Mouse (Mus musculus) ES-Bruce4 (cell line): ENCODE data around the gene Itgb4. TPM values are rescaled to one million over a fixed set of nuclear protein-coding genes. Genes with fewer than 3 reads are reported as not detected.
A peak's percentile ranks its signal among the peaks of the same experiment; 100 is the strongest.

Experiments
- H3K27ac ChIP-seq: 2 replicates; pipeline ENCODE4 v1.5.1; 2012; ENCODE audit warnings: low read length, inconsistent platforms; ENCODE audit not compliant: insufficient read depth
- H3K27me3 ChIP-seq: 2 replicates; pipeline ENCODE4 v1.6.1; 2012; ENCODE audit warnings: mild to moderate bottlenecking, low read length, inconsistent platforms; ENCODE audit not compliant: control insufficient read depth, poor library complexity, insufficient read depth, severe bottlenecking
- H3K36me3 ChIP-seq: 2 replicates; pipeline ENCODE4 v1.6.1; 2012; ENCODE audit warnings: inconsistent platforms, mild to moderate bottlenecking, low read length, moderate library complexity; ENCODE audit not compliant: control insufficient read depth, poor library complexity, insufficient read depth, severe bottlenecking
- H3K4me1 ChIP-seq: one replicate; pipeline ENCODE4 v1.8.1; 2011; ENCODE audit warnings: low read length; ENCODE audit not compliant: control insufficient read depth, insufficient read depth
- H3K4me3 ChIP-seq: 2 replicates; pipeline ENCODE4 v1.5.1; 2011; ENCODE audit warnings: low read depth, mild to moderate bottlenecking, low read length
- H3K9ac ChIP-seq: 2 replicates; pipeline ENCODE4 v1.6.1; 2012; ENCODE audit warnings: low read depth, mild to moderate bottlenecking, inconsistent platforms; ENCODE audit not compliant: poor library complexity, severe bottlenecking
- H3K9me3 ChIP-seq: replicated peaks from 2 replicates; pipeline ENCODE4 v1.6.1; 2012; ENCODE audit warnings: mild to moderate bottlenecking, low read length, inconsistent platforms; ENCODE audit not compliant: control insufficient read depth, poor library complexity, insufficient read depth, severe bottlenecking
- CTCF ChIP-seq: IDR thresholded peaks from one replicate; pipeline ENCODE4 v1.8.1; 2011; ENCODE audit warnings: low read depth, low read length
- EP300 ChIP-seq: IDR thresholded peaks from 2 replicates; pipeline ENCODE4 v1.6.1; 2011; ENCODE audit warnings: low read depth, low read length; ENCODE audit not compliant: insufficient read depth
- POLR2A ChIP-seq: IDR thresholded peaks from one replicate; pipeline ENCODE4 v1.8.1; 2011; ENCODE audit warnings: low read length; ENCODE audit not compliant: insufficient read depth
- polyA plus RNA-seq: library from polyadenylated mRNA; stranded (reverse); fragments of >200 nt; gene quantifications from 2 replicates; pipeline ENCODE4 v1.2.4, GENCODE M21; 2011; ENCODE audit warnings: low read depth; ENCODE audit not compliant: missing spikeins, insufficient read depth, insufficient read length

Gene Itgb4
- polyA plus RNA-seq, 1 experiment = 9.3 TPM

GRCm38 (mm10) chr11:116037826-116038225 is 63.3 kb downstream of the Itgb4 start:
- Histone ChIP-seq H3K9me3 (peaks cover 16% of the 10 kb centered on the region), H3K27me3 (no peaks in the 10 kb centered on the region), H3K4me3 (no peak overlapping the region), H3K9ac (no peak overlapping the region), H3K36me3 (peaks cover 23% of the 10 kb centered on the region), H3K4me1 (no peaks in the 10 kb centered on the region), H3K27ac (no peak overlapping the region)
- no peak for TF ChIP-seq CTCF
- TF ChIP-seq POLR2A = no peak
- TF ChIP-seq EP300 = no peak

- Histone ChIP-seq H3K27ac (no peak overlapping the region), H3K4me1 (no peaks in the 10 kb centered on the region), H3K9me3 (no peaks in the 10 kb centered on the region; the same call in 1 of the 2 replicates), H3K27me3 (no peaks in the 10 kb centered on the region), H3K9ac (no peak overlapping the region), H3K36me3 (peaks cover 20% of the 10 kb centered on the region), H3K4me3 (no peak overlapping the region)
- TF ChIP-seq POLR2A (no peak), CTCF (no peak), EP300 (no peak)
Observed at GRCm38 (mm10) chr11:116040593-116040992, 66.1 kb downstream of the Itgb4 start.

GRCm38 (mm10) chr11:116041833-116042232 is 67.3 kb downstream of the Itgb4 start:
- Histone ChIP-seq H3K4me1 (no peaks in the 10 kb centered on the region), H3K4me3 (no peak overlapping the region), H3K27ac (no peak overlapping the region), H3K9ac (no peak overlapping the region), H3K27me3 (no peaks in the 10 kb centered on the region), H3K36me3 (peaks cover 22% of the 10 kb centered on the region), H3K9me3 (no peaks in the 10 kb centered on the region; the same call in 1 of the 2 replicates)
- no peak for TF ChIP-seq CTCF
- no peak for TF ChIP-seq EP300
- TF ChIP-seq POLR2A = no peak

- TF ChIP-seq CTCF (no peak), POLR2A (no peak), EP300 (no peak)
- Histone ChIP-seq H3K9me3 (no peaks in the 10 kb centered on the region; the same call in 1 of the 2 replicates), H3K27me3 (no peaks in the 10 kb centered on the region), H3K4me3 (no peak overlapping the region), H3K36me3 (peaks cover 25% of the 10 kb centered on the region), H3K4me1 (no peaks in the 10 kb centered on the region), H3K27ac (peak overlapping the region; percentile 1; the same call in 1 of the 2 replicates), H3K9ac (no peak overlapping the region)
Observed at GRCm38 (mm10) chr11:116042372-116043138, 68.0 kb downstream of the Itgb4 start.

GRCm38 (mm10) chr11:116043286-116043685 is 68.8 kb downstream of the Itgb4 start:
- H3K9me3 ChIP-seq = no peaks in the 10 kb centered on the region; the same call in 1 of the 2 replicates
- no peak overlapping the region for H3K27ac ChIP-seq
- TF ChIP-seq POLR2A = no peak
- TF ChIP-seq EP300 = no peak
- TF ChIP-seq CTCF = no peak
- no peaks in the 10 kb centered on the region for H3K4me1 ChIP-seq
- no peak overlapping the region for H3K4me3 ChIP-seq
- H3K9ac ChIP-seq = no peak overlapping the region
- H3K36me3 ChIP-seq = peaks cover 31% of the 10 kb centered on the region
- H3K27me3 ChIP-seq = no peaks in the 10 kb centered on the region

- Histone ChIP-seq H3K4me1 (no peaks in the 10 kb centered on the region), H3K9ac (no peak overlapping the region), H3K27ac (no peak overlapping the region), H3K4me3 (no peak overlapping the region), H3K36me3 (peaks cover 31% of the 10 kb centered on the region), H3K27me3 (no peaks in the 10 kb centered on the region), H3K9me3 (no peaks in the 10 kb centered on the region; the same call in 1 of the 2 replicates)
- TF ChIP-seq EP300 (no peak), CTCF (no peak), POLR2A (no peak)
Observed at GRCm38 (mm10) chr11:116045173-116045572, 70.7 kb downstream of the Itgb4 start.
